Mouse (Mus musculus): ENCODE results near the gene Nlrp6. TPM values are rescaled to one million over a fixed set of nuclear protein-coding genes. Genes with fewer than 3 reads are reported as not detected.
"Not testable (repeated sequence)": the region's sequence is repeated elsewhere in the genome, so short reads cannot be mapped to it uniquely, and the experiment has no call there.

The Nlrp6 gene
- polyA plus RNA-seq, 1 experiment, result 0.18 TPM

GRCm38 (mm10) chr7:140960026-140960425 is 39.3 kb downstream of the Nlrp6 start:
- Histone ChIP-seq H3K27ac (ENCODE audit: insufficient read depth, low read length) (no peak overlapping the region), H3K27me3 (ENCODE audit: control insufficient read depth, insufficient read depth, low read length) (no peaks in the 10 kb centered on the region), H3K4me3 (replicated peaks; ENCODE audit: insufficient read depth, low read depth, low read length) (no peak overlapping the region), H3K4me1 (ENCODE audit: control insufficient read depth, insufficient read depth, low read length) (no peaks in the 10 kb centered on the region)
- DNase-seq, result no peak
- no peak for TF ChIP-seq POLR2A (IDR thresholded peaks at IDR 0.05; ENCODE audit: borderline replicate concordance, insufficient read depth, low read length)
- TF ChIP-seq CTCF (IDR thresholded peaks at IDR 0.05; ENCODE audit: borderline replicate concordance, insufficient read depth, low read depth, low read length), result no peak
- 72% methylated on average over 5 of the region's 5 CpGs for WGBS

- no peaks in the 10 kb centered on the region for H3K4me1 ChIP-seq (ENCODE audit: control insufficient read depth, insufficient read depth, low read length)
- no peaks in the 10 kb centered on the region for H3K27me3 ChIP-seq (ENCODE audit: control insufficient read depth, insufficient read depth, low read length)
- no peak for DNase-seq
- no peak overlapping the region for H3K27ac ChIP-seq (ENCODE audit: insufficient read depth, low read length)
- no peak overlapping the region for H3K4me3 ChIP-seq (replicated peaks; ENCODE audit: insufficient read depth, low read depth, low read length)
- TF ChIP-seq CTCF (IDR thresholded peaks at IDR 0.05; ENCODE audit: borderline replicate concordance, insufficient read depth, low read depth, low read length) (no peak), POLR2A (IDR thresholded peaks at IDR 0.05; ENCODE audit: borderline replicate concordance, insufficient read depth, low read length) (no peak)
- WGBS, result 57% methylated on average over 2 of the region's 2 CpGs
These were observed 40.7 kb downstream of the Nlrp6 start for GRCm38 (mm10) chr7:140961416-140961815.

DNA sequence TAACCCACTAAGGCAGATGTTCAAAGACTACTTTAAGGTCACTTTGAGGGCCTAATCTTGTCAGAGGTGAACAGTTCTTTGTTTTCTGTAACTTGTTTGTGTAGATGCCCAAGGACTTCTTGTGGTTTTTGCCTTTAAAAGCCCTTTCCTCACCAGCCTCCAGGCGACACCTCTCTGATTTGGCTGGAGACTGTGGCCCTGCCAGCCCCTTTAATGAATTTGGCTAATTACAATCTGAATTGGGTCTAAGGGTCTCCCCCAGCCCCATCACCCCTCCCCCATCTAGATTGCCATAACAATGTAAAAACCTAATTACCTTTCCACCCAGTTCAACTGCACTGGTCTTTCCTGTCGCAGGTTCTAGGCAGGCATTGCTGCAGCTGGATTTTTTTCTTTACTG is 42.0 kb downstream of the Nlrp6 start:
- no peak for DNase-seq
- TF ChIP-seq CTCF (IDR thresholded peaks at IDR 0.05; ENCODE audit: borderline replicate concordance, insufficient read depth, low read depth, low read length), result no peak
- TF ChIP-seq POLR2A (IDR thresholded peaks at IDR 0.05; ENCODE audit: borderline replicate concordance, insufficient read depth, low read length), result no peak
- Histone ChIP-seq H3K4me3 (replicated peaks; ENCODE audit: insufficient read depth, low read depth, low read length) (no peak overlapping the region), H3K4me1 (ENCODE audit: control insufficient read depth, insufficient read depth, low read length) (no peaks in the 10 kb centered on the region), H3K27me3 (ENCODE audit: control insufficient read depth, insufficient read depth, low read length) (no peaks in the 10 kb centered on the region; the same call in 1 of the 2 replicates), H3K27ac (ENCODE audit: insufficient read depth, low read length) (no peak overlapping the region)
- 61% methylated on average over 2 of the region's 2 CpGs for WGBS

- Histone ChIP-seq H3K4me3 (replicated peaks; ENCODE audit: insufficient read depth, low read depth, low read length) (no peak within 1 kb of the TSS), H3K4me1 (ENCODE audit: control insufficient read depth, insufficient read depth, low read length) (no peaks in the 10 kb centered on the region), H3K27ac (ENCODE audit: insufficient read depth, low read length) (no peak within 1 kb of the TSS), H3K27me3 (ENCODE audit: control insufficient read depth, insufficient read depth, low read length) (no peaks in the 10 kb centered on the region; the same call in 1 of the 2 replicates)
- 82% methylated on average over 4 of the region's 4 CpGs for WGBS
- TF ChIP-seq CTCF (IDR thresholded peaks at IDR 0.05; ENCODE audit: borderline replicate concordance, insufficient read depth, low read depth, low read length) (no peak), POLR2A (IDR thresholded peaks at IDR 0.05; ENCODE audit: borderline replicate concordance, insufficient read depth, low read length) (no peak)
- no peak for DNase-seq
These were observed 46.2 kb downstream of the Nlrp6 start, which contains the start of gene Ifitm1 for GRCm38 (mm10) chr7:140966921-140967320. TSS of gene Ifitm1 (plus strand) at chr7:140967221.

- 38% methylated on average over 14 of the region's 14 CpGs for WGBS
These were observed 47.3 kb downstream of the Nlrp6 start for GRCm38 (mm10) chr7:140967862-140968591.

GRCm38 (mm10) chr7:140968710-140969109 is 48.0 kb downstream of the Nlrp6 start:
- not testable (repeated sequence) for H3K4me1 ChIP-seq (ENCODE audit: control insufficient read depth, insufficient read depth, low read length); DNase-seq; H3K27ac ChIP-seq (ENCODE audit: insufficient read depth, low read length); H3K4me3 ChIP-seq (replicated peaks; ENCODE audit: insufficient read depth, low read depth, low read length); H3K27me3 ChIP-seq (ENCODE audit: control insufficient read depth, insufficient read depth, low read length)
- 32% methylated on average over 3 of the region's 3 CpGs for WGBS

More at GRCm38 (mm10) chr7:140967862-140968591, 47.3 kb downstream of the Nlrp6 start:
- TF ChIP-seq POLR2A (IDR thresholded peaks at IDR 0.05; ENCODE audit: borderline replicate concordance, insufficient read depth, low read length) (no peak), CTCF (IDR thresholded peaks at IDR 0.05; ENCODE audit: borderline replicate concordance, insufficient read depth, low read depth, low read length) (no peak)
- Histone ChIP-seq H3K27me3 (ENCODE audit: control insufficient read depth, insufficient read depth, low read length) (no peaks in the 10 kb centered on the region; the same call in 1 of the 2 replicates), H3K27ac (ENCODE audit: insufficient read depth, low read length) (no peak overlapping the region), H3K4me3 (replicated peaks; ENCODE audit: insufficient read depth, low read depth, low read length) (no peak overlapping the region), H3K4me1 (ENCODE audit: control insufficient read depth, insufficient read depth, low read length) (no peaks in the 10 kb centered on the region)
- no peak for DNase-seq

DNA sequence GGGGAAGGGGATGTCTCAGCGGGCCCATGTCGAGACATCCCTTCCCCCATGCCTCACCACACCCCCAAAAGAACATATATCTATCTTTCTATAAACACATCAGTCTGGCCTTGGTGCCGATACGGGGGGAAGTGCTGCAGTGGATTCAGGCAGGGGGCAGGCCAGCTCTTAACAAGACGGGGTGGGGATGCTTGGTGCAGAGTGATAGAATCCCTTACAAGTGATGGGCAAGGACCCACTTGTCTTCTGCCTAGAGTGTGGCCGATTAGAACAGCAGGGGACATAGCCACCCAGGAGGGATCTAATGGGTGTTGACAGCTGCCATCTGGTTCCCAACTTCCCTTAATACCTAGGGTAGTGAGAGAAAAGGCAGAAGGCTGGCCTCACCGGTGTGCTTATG is 50.2 kb downstream of the Nlrp6 start:
- Histone ChIP-seq H3K4me1 (ENCODE audit: control insufficient read depth, insufficient read depth, low read length) (no peaks in the 10 kb centered on the region), H3K27me3 (ENCODE audit: control insufficient read depth, insufficient read depth, low read length) (no peaks in the 10 kb centered on the region; the same call in 1 of the 2 replicates), H3K27ac (ENCODE audit: insufficient read depth, low read length) (no peak overlapping the region), H3K4me3 (replicated peaks; ENCODE audit: insufficient read depth, low read depth, low read length) (no peak overlapping the region)
- 45% methylated on average over 7 of the region's 7 CpGs for WGBS
- no peak for DNase-seq
- TF ChIP-seq POLR2A (IDR thresholded peaks at IDR 0.05; ENCODE audit: borderline replicate concordance, insufficient read depth, low read length) (no peak), CTCF (IDR thresholded peaks at IDR 0.05; ENCODE audit: borderline replicate concordance, insufficient read depth, low read depth, low read length) (no peak)

DNA sequence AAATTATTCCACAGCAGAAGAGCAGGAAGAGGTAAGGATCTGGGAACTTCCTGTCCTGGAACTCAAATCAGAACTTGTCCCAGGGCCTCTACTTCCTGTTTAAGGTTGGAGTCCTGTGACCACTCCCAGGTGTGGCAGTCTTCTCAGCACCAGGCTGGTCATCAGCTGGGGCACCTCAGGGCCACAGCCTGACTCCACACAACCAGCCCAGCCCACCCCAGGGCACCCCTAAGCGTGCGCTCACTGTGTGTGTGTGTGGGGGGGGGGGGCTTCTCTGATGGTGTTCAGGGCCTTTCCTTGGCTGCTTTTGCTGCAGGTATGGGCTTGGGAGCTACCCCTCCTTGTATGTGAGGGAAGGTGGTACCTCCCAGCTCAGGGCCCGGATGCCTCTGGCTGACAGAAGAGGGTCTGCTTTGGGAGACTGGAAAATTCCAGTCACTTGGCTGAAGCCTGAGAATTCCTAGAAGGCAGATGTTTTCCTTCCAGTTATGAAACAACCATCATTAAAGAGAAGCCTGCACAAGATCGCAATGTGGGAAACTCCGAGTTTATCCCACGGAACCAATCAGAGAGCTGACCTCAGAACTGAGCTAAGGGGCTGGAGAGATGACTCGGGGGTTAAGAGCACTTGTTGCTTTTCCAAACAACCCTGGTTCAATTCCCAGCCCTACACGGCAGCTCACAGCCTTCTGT is 50.9 kb downstream of the Nlrp6 start:
- Histone ChIP-seq H3K4me3 (replicated peaks; ENCODE audit: insufficient read depth, low read depth, low read length) (no peak overlapping the region), H3K27me3 (ENCODE audit: control insufficient read depth, insufficient read depth, low read length) (no peaks in the 10 kb centered on the region; the same call in 1 of the 2 replicates), H3K4me1 (ENCODE audit: control insufficient read depth, insufficient read depth, low read length) (no peaks in the 10 kb centered on the region), H3K27ac (ENCODE audit: insufficient read depth, low read length) (no peak overlapping the region)
- DNase-seq, result no peak
- TF ChIP-seq CTCF (IDR thresholded peaks at IDR 0.05; ENCODE audit: borderline replicate concordance, insufficient read depth, low read depth, low read length) (no peak), POLR2A (IDR thresholded peaks at IDR 0.05; ENCODE audit: borderline replicate concordance, insufficient read depth, low read length) (no peak)
- WGBS, result 87% methylated on average over 8 of the region's 8 CpGs
